Mouse (Mus musculus): ENCODE data around the gene Wnt10a.
"Not testable (repeated sequence)": the region's sequence is repeated elsewhere in the genome, so short reads cannot be mapped to it uniquely, and the experiment has no call there.

The Wnt10a gene

GRCm38 (mm10) chr1:74817219-74817618, 25.9 kb downstream of the Wnt10a start:
- DNase-seq, result no peak

DNA sequence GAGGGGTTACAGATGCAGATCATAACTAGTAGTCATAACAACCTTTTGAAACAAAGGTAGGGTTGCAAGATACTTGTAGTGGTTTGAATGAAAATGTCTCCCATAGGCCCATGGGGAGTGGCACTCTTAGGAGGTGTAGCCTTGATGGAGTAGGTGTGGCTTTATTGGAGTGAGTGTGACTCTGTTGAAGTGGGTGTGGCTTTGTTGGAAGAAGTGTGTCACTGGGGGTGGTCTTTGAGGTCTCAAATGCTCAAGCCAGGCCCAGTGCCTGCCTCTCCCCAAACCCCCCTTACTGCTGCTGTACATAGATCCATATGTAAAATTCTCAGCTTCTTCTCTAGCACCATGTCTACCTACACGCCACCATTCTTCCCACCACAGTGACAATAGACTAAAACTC, 27.2 kb downstream of the Wnt10a start:
- no peak for DNase-seq

DNA sequence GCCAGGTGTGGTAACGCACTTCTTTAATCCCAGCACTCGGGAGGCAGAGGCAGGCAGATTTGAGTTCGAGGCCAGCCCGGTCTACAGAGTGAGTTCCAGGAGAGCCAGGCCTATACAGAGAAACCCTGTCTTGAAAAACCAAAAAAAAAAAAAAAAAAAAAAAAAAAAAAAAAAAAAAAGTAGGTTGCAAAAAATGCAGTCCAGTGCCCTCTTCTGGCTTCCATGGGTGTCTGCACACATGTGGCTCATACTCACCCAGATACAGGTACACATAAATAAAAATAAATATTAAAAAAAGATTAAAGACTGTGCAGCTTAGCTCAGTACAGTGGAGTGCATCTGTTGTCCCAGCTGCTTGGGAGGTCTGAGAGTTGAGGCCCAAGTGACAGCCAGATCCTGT, 32.3 kb downstream of the Wnt10a start:
- not testable (repeated sequence) for DNase-seq

DNA sequence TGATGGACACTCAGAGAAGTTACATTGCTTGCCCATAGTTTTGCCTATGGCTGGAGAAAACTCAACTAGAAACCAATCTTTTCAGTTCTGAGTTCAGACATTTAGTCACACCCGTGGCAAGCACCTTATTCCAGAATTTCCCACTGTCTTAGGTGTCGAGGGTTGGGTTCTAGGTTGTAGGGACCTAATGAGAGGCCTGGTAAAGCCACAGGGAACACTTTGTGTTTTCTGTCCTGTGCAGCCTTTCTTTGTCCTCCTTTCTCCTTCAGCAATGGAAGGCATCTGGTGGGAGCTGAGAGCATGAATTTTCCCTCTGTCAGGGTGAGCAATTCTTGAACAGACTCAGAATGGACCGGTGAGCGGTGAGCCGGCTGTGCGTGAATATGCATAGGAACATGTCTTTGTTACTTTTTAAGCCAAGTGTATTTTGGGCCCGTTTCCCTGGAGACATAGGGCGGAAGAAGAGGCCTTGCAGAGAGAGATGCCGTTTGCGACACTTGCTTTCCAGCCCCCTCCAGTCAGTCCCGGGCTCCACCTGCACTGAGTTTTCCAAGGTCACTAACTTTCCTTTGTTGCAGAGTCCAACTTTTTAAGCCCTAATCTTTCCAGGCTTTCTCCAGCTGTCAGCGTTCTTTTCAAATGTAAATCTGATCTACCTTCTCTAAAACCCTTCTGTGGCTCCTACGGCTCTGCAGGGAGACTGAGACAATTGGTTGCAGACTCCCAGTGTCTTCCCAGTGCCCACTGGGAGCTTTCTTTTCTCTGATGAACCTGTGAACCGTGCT, 33.4 kb downstream of the Wnt10a start:
- peak; percentile 37 for DNase-seq

DNA sequence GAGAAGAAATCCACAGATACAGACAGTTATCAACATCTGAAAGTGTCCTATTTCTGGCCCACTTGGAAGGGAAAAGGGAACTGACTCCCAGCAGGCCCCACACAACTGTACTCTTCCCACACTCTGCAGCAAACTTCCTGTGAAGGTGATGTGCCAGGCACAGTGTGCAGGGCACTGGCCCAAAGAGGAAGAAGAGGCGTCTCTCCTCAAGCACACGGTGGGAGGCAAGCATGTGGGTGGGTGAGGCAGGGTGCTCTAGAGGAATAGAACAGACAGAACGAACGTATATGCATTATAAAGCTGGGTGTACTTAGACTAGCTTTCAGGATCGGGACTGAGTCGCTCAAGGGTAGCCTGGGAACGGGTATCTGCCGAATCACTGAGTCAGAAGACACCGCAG, 38.7 kb downstream of the Wnt10a start:
- no peak for DNase-seq

GRCm38 (mm10) chr1:74833255-74833654, 41.9 kb downstream of the Wnt10a start:
- no peak for DNase-seq

DNA sequence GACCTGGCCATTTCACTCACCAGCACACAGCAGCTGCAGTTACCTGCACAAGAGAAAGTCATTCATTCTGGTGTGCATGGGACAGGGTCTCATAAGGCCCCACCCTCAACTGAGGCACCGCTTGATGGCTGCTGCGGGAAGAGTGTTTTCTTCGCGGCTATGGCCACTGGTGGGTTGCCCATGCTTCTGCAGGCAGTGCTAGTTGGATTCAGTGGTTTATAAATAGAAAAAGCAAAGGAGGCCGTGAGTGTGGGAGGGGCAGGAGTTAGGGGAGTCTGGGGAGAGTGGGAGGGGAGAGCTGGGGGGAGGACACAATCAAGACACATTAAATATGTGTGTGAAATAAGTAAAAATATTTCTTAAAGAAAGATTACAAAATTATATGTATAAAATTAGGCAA, 51.8 kb downstream of the Wnt10a start:
- no peak for DNase-seq

DNA sequence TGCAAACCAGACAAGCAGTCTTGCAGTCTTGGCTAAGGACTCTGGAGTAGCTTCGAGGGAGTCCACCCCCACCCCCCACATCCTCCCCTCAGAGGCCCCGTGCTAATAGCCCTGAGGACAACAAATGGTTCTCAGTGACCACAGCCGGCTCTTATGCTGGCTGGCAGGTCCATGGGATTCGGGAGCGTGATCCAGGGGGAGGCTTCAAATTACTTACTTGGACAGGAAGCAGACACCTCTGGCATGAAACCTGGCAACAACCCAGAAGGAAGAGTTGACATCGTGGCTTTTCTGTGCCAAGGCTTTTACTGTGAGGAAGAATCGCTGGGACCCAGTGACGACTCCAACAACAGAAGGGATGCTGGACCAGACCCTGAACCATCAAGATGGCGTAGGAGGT, 55.0 kb downstream of the Wnt10a start:
- no peak for DNase-seq

DNA sequence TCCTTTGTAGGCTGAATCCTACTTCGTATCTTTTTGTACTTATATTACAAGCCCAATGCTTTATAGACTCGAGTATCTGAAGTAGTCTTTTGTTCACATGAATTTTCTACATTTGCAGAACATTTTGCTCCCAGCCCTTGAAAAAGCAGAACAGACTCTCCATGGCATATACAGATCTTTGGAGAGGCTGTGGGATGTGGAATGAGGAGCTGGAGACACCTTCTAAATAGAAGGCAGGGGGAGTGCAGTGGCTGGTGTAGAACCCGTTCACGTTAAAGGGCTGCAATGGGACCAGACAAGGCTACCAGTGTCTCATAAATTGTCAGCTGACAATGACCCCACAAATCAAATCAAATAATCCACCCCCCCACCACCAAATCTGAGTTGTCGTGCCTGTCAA, 57.6 kb downstream of the Wnt10a start:
- no peak for DNase-seq

GRCm38 (mm10) chr1:74850251-74850650, 58.9 kb downstream of the Wnt10a start:
- no peak for DNase-seq

GRCm38 (mm10) chr1:74851001-74851775, 59.9 kb downstream of the Wnt10a start:
- DNase-seq, result no peak
